Mouse (Mus musculus): ENCODE data around the gene Lrrc34.

Lrrc34 gene

DNA sequence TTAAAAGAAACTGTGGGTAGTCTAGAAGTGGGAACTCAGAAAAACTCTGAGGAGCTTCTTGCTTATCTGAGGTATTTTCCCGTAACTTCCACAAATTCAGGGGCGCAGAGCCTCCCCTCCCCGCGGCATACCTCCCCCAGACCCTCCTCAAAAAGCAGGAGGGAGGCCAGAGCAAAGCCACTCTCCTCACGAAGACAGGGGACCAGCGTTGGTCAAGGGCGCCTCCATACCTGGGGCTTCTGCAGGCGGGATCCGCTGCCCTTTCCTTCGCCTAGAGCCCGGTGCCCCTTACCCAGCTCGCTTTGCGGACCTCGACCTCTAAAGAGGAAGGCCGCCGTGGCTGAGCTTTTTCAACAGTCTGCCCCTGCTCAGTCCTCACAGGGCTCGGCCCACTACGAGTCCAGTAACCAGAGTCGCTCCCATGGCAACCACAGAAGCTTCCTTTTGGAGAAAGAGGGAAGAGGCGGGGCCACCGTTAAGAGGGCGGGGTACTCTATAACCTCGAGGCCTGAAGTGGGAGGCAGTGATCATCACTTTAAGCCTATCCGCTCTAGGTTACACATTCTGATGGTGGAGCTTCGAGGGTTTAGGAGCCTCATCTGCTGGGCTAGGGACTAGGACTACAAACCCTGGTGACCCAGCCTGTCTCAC, at the start of gene Lrrc34:
Gene Lrrc34, minus strand, starts transcription at position 430 of the 651 bp plus-strand sequence.
- no peak for DNase-seq (ENCODE audit: low spot score in 2 of 2)

- peak; percentile 2 to 25 for DNase-seq (ENCODE audit: low spot score in 2 of 2)
Observed at GRCm38 (mm10) chr3:30696346-30696745, 48.7 kb upstream of the Lrrc34 start.

DNA sequence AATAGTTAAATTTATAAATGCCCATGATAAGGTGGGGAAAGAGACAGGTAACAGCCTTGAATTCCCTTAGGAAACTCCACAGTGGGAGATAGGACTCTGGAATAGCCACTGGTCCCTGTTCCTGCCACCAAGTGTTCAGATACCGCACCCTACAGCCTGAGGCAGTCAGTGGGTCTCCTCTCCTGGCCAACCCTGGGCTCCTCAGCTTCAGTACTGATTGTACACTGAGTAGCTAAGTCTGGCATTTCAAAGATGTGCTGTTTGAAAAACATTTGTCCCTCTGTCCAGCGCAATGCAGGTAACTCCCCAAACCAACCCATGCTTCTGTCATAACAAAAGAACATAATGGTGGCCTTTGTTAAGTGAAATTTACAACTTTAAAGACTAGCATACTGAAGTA, 48.0 kb upstream of the Lrrc34 start:
- no peak for DNase-seq (ENCODE audit: low spot score in 2 of 2)

DNA sequence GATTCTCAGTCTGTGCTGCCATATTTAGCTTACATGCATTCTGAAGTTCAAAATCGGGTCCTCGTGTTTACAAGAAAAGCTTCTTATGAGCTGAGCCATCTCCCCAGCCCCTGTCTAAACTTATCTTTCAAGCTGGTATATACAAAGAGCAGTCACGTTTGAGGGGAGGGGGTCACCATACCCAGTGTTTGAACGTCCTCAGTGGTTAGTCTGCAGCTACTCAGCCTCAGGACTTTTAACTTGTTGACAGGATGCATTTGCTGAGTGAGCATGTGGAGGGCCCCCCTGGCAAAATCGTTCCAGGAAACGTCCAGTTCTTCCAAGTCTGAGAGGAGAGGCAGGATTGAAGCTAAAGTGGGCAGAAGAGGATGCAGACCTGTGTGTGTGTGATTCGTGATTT, 43.3 kb upstream of the Lrrc34 start:
- DNase-seq (ENCODE audit: low spot score in 2 of 2), result no peak

DNA sequence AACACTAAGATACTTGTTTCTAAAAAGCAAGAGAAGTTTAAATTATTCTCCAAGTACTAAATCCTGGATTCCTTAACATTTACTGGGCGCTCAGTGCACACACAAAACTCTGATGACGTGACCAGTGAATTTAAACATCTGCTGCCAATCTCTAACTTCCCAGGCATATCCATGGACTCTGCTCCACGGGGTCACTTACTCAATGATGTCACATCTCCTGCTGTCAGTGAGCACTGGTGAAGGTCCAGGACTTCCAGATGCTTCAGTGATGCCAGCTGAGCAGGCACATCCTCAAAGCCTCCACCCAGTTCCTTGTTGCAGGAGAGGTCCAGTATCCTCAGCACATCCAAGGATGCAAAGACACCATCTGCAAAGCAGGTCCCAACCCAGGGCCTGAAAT, 39.5 kb upstream of the Lrrc34 start:
- no peak for DNase-seq (ENCODE audit: low spot score in 2 of 2)

DNA sequence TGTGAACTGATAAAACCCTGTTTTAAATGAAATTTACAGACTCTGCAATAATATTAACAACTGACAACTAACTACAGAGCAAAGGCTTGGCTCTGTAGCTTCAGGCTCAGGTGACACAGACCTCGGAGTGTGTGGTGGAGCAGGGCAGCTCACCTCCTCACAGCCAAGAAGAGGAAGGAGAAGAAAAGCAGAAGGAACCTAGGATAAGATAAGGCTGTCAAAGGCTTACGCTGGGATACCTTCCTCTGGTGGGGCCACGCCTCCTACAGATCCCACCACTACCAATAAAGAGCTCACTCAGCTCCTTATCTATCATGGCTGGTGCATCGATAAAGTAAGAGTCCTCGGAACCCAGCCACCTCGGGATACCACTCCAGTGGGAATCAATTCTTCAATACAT, 35.5 kb upstream of the Lrrc34 start:
- DNase-seq (ENCODE audit: low spot score in 2 of 2), result no peak

GRCm38 (mm10) chr3:30658486-30658885, 10.8 kb upstream of the Lrrc34 start:
- no peak for DNase-seq (ENCODE audit: low spot score in 2 of 2)

- no peak for DNase-seq (ENCODE audit: low spot score in 2 of 2)
Observed at GRCm38 (mm10) chr3:30655937-30656336, 8.3 kb upstream of the Lrrc34 start.

- DNase-seq (ENCODE audit: low spot score in 2 of 2), result no peak
Observed at GRCm38 (mm10) chr3:30650062-30650841, 2.6 kb upstream of the Lrrc34 start.

- DNase-seq (ENCODE audit: low spot score in 2 of 2), result no peak
Observed at GRCm38 (mm10) chr3:30648466-30648865, 797 bp upstream of the Lrrc34 start.

- no peak for DNase-seq (ENCODE audit: low spot score in 2 of 2)
Observed at GRCm38 (mm10) chr3:30646761-30647160, 908 bp downstream of the Lrrc34 start.

GRCm38 (mm10) chr3:30644207-30644606, 3.5 kb downstream of the Lrrc34 start, which contains the start of gene Lrriq4:
Lrriq4 (plus strand) TSS chr3:30644507.
- no peak for DNase-seq (ENCODE audit: low spot score in 2 of 2)

DNA sequence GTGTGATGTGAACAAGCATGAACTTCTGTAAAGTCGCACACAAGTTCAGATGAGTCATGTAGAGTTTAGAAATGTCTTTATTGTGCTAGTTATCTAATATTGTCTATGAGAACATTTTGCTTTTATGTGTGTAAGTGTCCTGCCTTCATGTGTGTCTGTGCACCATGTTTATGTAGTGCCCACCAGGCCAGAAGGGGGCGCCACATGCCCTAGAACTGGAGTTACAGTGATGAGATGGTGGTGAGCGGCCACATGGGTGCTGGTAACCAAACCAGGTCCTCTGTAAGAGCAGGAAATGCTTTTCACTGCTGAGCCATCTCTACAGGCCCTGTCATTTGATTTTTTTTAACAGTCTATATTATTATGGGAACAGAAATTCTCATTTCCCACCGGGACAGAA, 12.0 kb downstream of the Lrrc34 start:
- no peak for DNase-seq (ENCODE audit: low spot score in 2 of 2)

GRCm38 (mm10) chr3:30633681-30634080, 14.0 kb downstream of the Lrrc34 start:
- DNase-seq (ENCODE audit: low spot score in 2 of 2), result no peak

DNA sequence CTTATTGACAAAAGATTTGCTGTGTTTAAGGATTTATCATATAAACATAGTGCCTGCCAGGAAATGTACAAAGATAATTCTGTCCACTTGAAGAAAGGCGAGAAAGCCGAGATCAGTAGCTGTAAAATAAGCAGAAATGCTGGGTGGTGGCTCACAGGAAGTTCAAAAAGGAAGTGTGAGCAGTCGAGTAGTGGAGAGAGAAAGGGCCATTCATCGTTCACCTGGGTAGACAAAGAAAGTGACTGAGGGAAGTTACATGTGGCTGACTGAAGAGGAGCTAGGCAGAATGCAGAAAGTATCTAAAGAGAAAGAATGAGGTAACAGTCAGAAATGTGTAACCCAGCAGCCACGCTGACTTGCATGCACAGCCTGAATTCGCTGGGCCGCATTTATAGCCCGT, 27.5 kb downstream of the Lrrc34 start:
- no peak for DNase-seq (ENCODE audit: low spot score in 2 of 2)

GRCm38 (mm10) chr3:30610930-30611329, 36.7 kb downstream of the Lrrc34 start:
- no peak for DNase-seq (ENCODE audit: low spot score in 2 of 2)

DNA sequence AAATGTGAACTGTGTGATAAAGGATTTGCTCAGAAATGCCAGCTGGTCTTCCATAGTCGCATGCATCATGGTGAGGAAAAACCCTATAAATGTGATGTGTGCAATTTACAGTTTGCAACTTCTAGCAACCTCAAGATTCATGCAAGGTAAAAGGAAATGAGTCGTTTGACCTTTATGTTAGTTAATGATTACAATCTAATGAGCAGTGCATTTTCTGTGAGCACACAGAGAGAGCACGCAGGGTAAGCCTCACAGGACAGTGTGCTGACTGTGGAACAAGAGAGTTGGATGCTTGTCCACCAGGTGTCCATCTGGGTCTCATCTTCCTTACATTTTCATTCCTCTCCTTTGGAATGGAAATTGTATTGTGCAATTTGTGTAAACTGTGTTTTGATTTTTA, 38.7 kb downstream of the Lrrc34 start:
- no peak for DNase-seq (ENCODE audit: low spot score in 2 of 2)

DNA sequence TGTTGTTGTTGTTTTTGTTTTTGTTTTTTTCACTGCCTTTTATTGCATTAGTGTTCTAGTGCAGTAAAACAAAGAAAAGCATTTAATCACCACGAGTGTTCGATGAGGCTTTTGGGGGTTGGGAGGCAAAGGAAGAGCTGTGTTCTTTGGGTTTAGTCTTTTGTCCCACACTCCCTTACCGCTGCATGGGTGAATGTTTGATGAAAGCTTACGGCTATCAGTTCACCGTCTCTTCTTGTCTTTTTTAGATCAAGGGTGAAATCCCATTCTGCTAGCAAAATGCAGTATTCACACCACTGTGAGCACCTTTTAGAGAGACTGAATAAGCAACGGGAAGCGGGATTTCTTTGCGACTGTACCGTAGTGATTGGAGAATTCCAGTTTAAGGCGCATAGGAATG, 44.4 kb downstream of the Lrrc34 start:
- DNase-seq (ENCODE audit: low spot score in 2 of 2), result no peak

DNA sequence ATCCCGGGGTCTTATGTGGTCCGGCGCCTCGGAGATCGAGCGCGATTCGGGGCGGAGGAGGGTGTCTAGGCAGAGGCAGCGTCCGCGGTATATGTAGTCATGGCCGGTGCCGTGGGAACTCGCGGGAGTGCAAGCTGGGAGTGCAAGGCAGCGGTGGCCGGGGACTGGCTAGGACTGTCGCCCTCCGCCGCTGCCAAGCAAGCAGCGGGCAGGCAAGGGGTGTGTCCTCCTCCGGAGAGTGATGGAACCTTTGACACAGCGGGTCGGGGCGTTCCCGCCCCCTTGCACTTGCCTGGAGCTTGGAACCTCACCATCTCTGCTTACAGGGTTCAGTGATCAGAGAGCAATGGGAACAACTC, 45.0 kb downstream of the Lrrc34 start:
- DNase-seq (ENCODE audit: low spot score in 2 of 2), result no peak

DNA sequence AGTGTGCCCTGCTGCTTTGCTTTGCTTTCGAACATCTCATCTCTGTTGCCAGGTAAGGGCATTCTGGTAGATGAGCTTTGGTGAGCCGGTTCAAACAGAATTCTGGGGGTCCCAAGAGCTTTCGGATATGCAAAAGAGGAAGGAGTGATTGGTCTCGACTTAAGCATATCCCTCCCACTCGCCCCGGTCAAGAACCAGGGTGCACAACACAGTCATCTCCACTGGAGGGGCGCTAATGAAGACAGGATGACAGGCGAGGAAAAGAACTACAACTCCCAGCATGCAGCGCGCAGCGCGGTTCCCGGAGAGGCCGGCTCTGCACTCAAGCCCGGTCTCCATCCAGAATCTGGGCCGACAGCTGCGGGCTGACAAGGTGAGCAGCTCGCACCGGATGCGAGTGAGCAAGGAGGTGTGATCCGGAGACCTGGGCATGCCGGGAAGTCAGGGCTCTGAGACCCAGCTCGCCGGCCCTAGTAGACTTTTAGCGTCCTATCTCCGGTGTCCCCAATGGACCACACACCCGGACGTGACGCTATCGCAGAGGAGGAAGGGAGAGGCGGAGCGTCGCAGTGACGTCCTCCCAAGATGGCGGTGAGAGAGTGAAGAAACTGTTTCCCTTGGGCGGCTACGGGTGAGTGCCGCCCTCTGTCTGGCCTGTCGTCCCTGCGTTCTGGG, 45.5 kb downstream of the Lrrc34 start, which contains the start of gene Mynn:
Gene Mynn, plus strand, starts transcription at position 1 of the 675 bp plus-strand sequence.
- peak; percentile 97 to 99 for DNase-seq (ENCODE audit: low spot score in 2 of 2)

GRCm38 (mm10) chr3:30601610-30602064, 46.0 kb downstream of the Lrrc34 start:
- no peak for DNase-seq (ENCODE audit: low spot score in 2 of 2)

- DNase-seq (ENCODE audit: low spot score in 2 of 2), result peak; percentile 78 to 93
Observed at GRCm38 (mm10) chr3:30601175-30601574, 46.5 kb downstream of the Lrrc34 start.

- peak; percentile 31 to 43 for DNase-seq (ENCODE audit: low spot score in 2 of 2)
Observed at GRCm38 (mm10) chr3:30600717-30601116, 47.0 kb downstream of the Lrrc34 start.
